Mouse (Mus musculus) ES-Bruce4 (cell line): ENCODE measurements around the gene Atg16l1.

Experiments
- CTCF ChIP-seq: IDR thresholded peaks from one replicate; pipeline ENCODE4 v1.8.1; 2011; ENCODE audit warnings: low read depth, low read length
- EP300 ChIP-seq: IDR thresholded peaks from 2 replicates; pipeline ENCODE4 v1.6.1; 2011; ENCODE audit warnings: low read depth, low read length; ENCODE audit not compliant: insufficient read depth
- POLR2A ChIP-seq: IDR thresholded peaks from one replicate; pipeline ENCODE4 v1.8.1; 2011; ENCODE audit warnings: low read length; ENCODE audit not compliant: insufficient read depth

- TF ChIP-seq POLR2A (no peak), CTCF (no peak), EP300 (no peak)
These were observed 68.8 kb downstream of the Atg16l1 start for GRCm38 (mm10) chr1:87824420-87824995.
